Comparison of ENCODE assay signal across 8 mouse cellular contexts in the genomic region with DNA sequence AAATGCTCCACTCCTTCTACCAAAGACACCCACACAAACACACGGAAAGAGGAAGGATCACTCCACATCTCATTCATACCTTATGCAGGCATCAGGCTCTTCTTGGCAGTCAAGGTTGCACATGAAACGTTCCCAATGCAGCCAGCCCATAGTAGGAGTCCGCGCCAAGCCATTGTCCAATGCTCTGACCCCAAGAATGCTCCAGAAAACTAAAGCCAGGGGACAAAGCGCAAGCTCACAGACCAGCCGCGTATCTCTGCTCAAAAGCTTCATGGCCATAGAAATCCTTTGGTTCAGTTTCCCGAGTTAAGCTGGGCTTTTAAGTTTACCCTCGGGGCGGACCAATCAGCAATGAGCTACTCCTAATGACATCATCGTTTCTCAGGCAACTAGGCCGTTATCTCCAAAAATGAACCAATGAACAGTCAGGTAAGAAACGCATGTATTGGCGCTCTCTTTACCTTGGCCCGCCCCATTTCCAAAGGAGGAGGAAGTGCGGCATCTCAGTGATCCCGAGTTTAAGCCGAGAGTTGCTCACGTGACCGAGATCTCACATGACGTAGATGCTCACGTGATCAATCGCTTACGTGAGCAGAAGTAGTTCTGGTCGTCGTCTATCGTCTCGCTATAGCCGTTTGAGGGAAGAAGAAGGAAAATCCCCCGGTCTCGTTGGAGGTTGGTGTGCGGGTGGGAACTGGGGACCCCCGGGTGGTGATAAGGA. TPM values are rescaled to one million over a fixed set of nuclear protein-coding genes. Genes with fewer than 3 reads are reported as not detected.
DNase-seq lines count a peak whose midpoint lies in the region; ATAC-seq and TF ChIP-seq lines count a peak whose summit lies in the region.

Gene Gla (minus strand): TSS at position 467 of the 721 bp plus-strand sequence.
Gene Hnrnph2 (plus strand): TSS at position 521 of the 721 bp plus-strand sequence.

- TF ChIP-seq POLR2A in ES-Bruce4 (IDR thresholded peaks at IDR 0.05; ENCODE audit: insufficient read depth, low read length): no peak

- peak; percentile 93 to 94 for DNase-seq in heart, postnatal 10 days
- DNase-seq in large intestine, adult 2 months (ENCODE audit: low read depth, low spot score): peak; percentile 86
- peak; percentile 89 for DNase-seq in liver, postnatal 0 days
- peak; percentile 84 for DNase-seq in testis, postnatal 10 days (ENCODE audit: low spot score)

- H3K4me2 ChIP-seq in forebrain, embryonic 13.5 days: peak within 1 kb of the TSS; percentile 63
- peak within 1 kb of the TSS; percentile 62 for H3K4me2 ChIP-seq in liver, postnatal 0 days (ENCODE audit: low read depth, low read length)
- H3K4me2 ChIP-seq in neural tube, embryonic 14.5 days (ENCODE audit: low read depth, low read length): peak within 1 kb of the TSS; percentile 54

- no peaks in the 10 kb centered on the region; the same call in 1 of the 2 replicates for H3K36me3 ChIP-seq in ES-Bruce4 (ENCODE audit: control insufficient read depth, insufficient read depth, low read length, poor library complexity, severe bottlenecking)
- H3K36me3 ChIP-seq in forebrain, embryonic 13.5 days (ENCODE audit: poor library complexity, severe bottlenecking): no peaks in the 10 kb centered on the region
- 0 out of 2 replicates have a peak, but pooled peaks cover 4% of the 10 kb centered on the region for H3K36me3 ChIP-seq in liver, postnatal 0 days (replicated peaks; ENCODE audit: insufficient read depth, low read length)
- H3K36me3 ChIP-seq in neural tube, embryonic 14.5 days (ENCODE audit: control insufficient read depth, insufficient read depth, low read length): no peaks in the 10 kb centered on the region

- no peaks in the 10 kb centered on the region for H3K4me1 ChIP-seq in ES-Bruce4 (ENCODE audit: control insufficient read depth, insufficient read depth, low read length)
- peaks cover 24% of the 10 kb centered on the region for H3K4me1 ChIP-seq in forebrain, embryonic 13.5 days
- 0 out of 2 replicates have a peak, but pooled peaks cover 2% of the 10 kb centered on the region for H3K4me1 ChIP-seq in liver, postnatal 0 days (ENCODE audit: insufficient read depth)
- H3K4me1 ChIP-seq in neural tube, embryonic 14.5 days (ENCODE audit: control insufficient read depth, insufficient read depth, low read length): peaks cover 9% of the 10 kb centered on the region; the same call in 1 of the 2 replicates

- intact Hi-C loops in heart, postnatal 10 days (cut with DNase I): loop anchor here (5.0 to 10.0 kb wide), 2 partner anchors 321 to 404 kb away; partner anchors contain the start of gene Zmat1

- peak; percentile 99 for ATAC-seq in cerebellum, adult (ENCODE audit: insufficient number of reproducible peaks, low FRiP score, low TSS enrichment)
- peak; percentile 99 for ATAC-seq in forebrain, embryonic 13.5 days
- ATAC-seq in liver, postnatal 0 days: peak; percentile 99
- peak; percentile 98 for ATAC-seq in neural tube, embryonic 14.5 days (ENCODE audit: low read depth)

- no peaks in the 10 kb centered on the region for H3K9me3 ChIP-seq in ES-Bruce4 (replicated peaks; ENCODE audit: control insufficient read depth, insufficient read depth, low read length, poor library complexity, severe bottlenecking)
- H3K9me3 ChIP-seq in forebrain, embryonic 13.5 days (replicated peaks): no peaks in the 10 kb centered on the region
- H3K9me3 ChIP-seq in liver, postnatal 0 days (ENCODE audit: low read length): no peaks in the 10 kb centered on the region
- H3K9me3 ChIP-seq in neural tube, embryonic 14.5 days (ENCODE audit: control insufficient read depth, low read length): no peaks in the 10 kb centered on the region

- TF ChIP-seq CTCF in ES-Bruce4 (IDR thresholded peaks at IDR 0.05; ENCODE audit: low read depth, low read length): no peak
- no peak for TF ChIP-seq CTCF in liver, postnatal 0 days (IDR thresholded peaks at IDR 0.05; ENCODE audit: low read depth)

- H3K27ac ChIP-seq in ES-Bruce4 (ENCODE audit: insufficient read depth, low read length): peak within 1 kb of the TSS; percentile 80; the same call in 1 of the 2 replicates
- H3K27ac ChIP-seq in forebrain, embryonic 13.5 days: peak within 1 kb of the TSS; percentile 90
- peak within 1 kb of the TSS; percentile 91 for H3K27ac ChIP-seq in liver, postnatal 0 days (ENCODE audit: low read depth)
- peak within 1 kb of the TSS; percentile 91 for H3K27ac ChIP-seq in neural tube, embryonic 14.5 days (ENCODE audit: low read depth, low read length)

- H3K9ac ChIP-seq in ES-Bruce4 (ENCODE audit: low read depth, poor library complexity, severe bottlenecking): peak within 1 kb of the TSS; percentile 92
- H3K9ac ChIP-seq in forebrain, embryonic 13.5 days: peak within 1 kb of the TSS; percentile 65
- H3K9ac ChIP-seq in liver, postnatal 0 days (replicated peaks): peak within 1 kb of the TSS; percentile 75
- peak within 1 kb of the TSS; percentile 56 for H3K9ac ChIP-seq in neural tube, embryonic 14.5 days (replicated peaks; ENCODE audit: low read depth, low read length)

- peak within 1 kb of the TSS; percentile 97 for H3K4me3 ChIP-seq in ES-Bruce4 (ENCODE audit: low read depth, low read length)
- peak within 1 kb of the TSS; percentile 53 for H3K4me3 ChIP-seq in forebrain, embryonic 13.5 days
- H3K4me3 ChIP-seq in liver, postnatal 0 days (ENCODE audit: low read depth, low read length): peak within 1 kb of the TSS; percentile 74
- peak within 1 kb of the TSS; percentile 51 for H3K4me3 ChIP-seq in neural tube, embryonic 14.5 days (ENCODE audit: low read depth, low read length)

- 16% methylated on average over 33 of the region's 33 CpGs for WGBS in forebrain, embryonic 13.5 days
- WGBS in large intestine, adult 2 months: 17% methylated on average over 33 of the region's 33 CpGs
- 17% methylated on average over 33 of the region's 33 CpGs for WGBS in liver, postnatal 0 days (ENCODE audit: insufficient replicate concordance)
- WGBS in neural tube, embryonic 14.5 days: 17% methylated on average over 33 of the region's 33 CpGs

- no peaks in the 10 kb centered on the region for H3K27me3 ChIP-seq in ES-Bruce4 (ENCODE audit: control insufficient read depth, insufficient read depth, low read length, poor library complexity, severe bottlenecking)
- no peaks in the 10 kb centered on the region for H3K27me3 ChIP-seq in forebrain, embryonic 13.5 days
- no peaks in the 10 kb centered on the region for H3K27me3 ChIP-seq in liver, postnatal 0 days (ENCODE audit: insufficient read depth, low read length)
- H3K27me3 ChIP-seq in neural tube, embryonic 14.5 days (ENCODE audit: control insufficient read depth, insufficient read depth, low read length): no peaks in the 10 kb centered on the region

- 0 out of 2 replicates have a peak, but pooled peaks have one; percentile 21 for TF ChIP-seq EP300 in ES-Bruce4 (IDR thresholded peaks at IDR 0.05; ENCODE audit: insufficient read depth, low read depth, low read length)
- 0 out of 2 replicates have a peak, but pooled peaks have one; percentile 12 for TF ChIP-seq EP300 in liver, postnatal 0 days (IDR thresholded peaks at IDR 0.05; ENCODE audit: low read depth)

RNA-seq across cellular contexts. Expression of gene Gla, which starts in this region (rescaled TPM):
- 8.1 and 8.8 TPM in 2 replicates for polyA plus RNA-seq in ES-Bruce4 (2011; ENCODE audit: insufficient read depth, insufficient read length, low read depth, missing spikeins)
- polyA plus RNA-seq in forebrain, embryonic 13.5 days (2015; fragmentation: Nextera tagmentation; extraction: Ambion mirVana): 3.6 and 4.2 TPM in 2 replicates
- 1 to 10 TPM; 2.2 to 2.4 TPM for total RNA-seq in heart, postnatal 10 days (2021)
- 3.9 and 4.1 TPM in 2 replicates for polyA plus RNA-seq in large intestine, adult 2 months (2012; rRNA removed)
- polyA plus RNA-seq in liver, postnatal 0 days (2015; fragmentation: Nextera tagmentation; extraction: Ambion mirVana): 2.8 and 3.2 TPM in 2 replicates
- 2.3 and 3.2 TPM in 2 replicates for polyA plus RNA-seq in neural tube, embryonic 14.5 days (2014; fragmentation: Nextera tagmentation; extraction: Ambion mirVana)

RNA-seq across cellular contexts. Expression of gene Hnrnph2, which starts in this region (rescaled TPM):
- polyA plus RNA-seq in ES-Bruce4 (2011; ENCODE audit: insufficient read depth, insufficient read length, low read depth, missing spikeins): 114 and 125 TPM in 2 replicates
- 204 and 206 TPM in 2 replicates for polyA plus RNA-seq in forebrain, embryonic 13.5 days (2015; fragmentation: Nextera tagmentation; extraction: Ambion mirVana)
- 10 to 100 TPM; 91.6 to 94.5 TPM for total RNA-seq in heart, postnatal 10 days (2021)
- polyA plus RNA-seq in large intestine, adult 2 months (2012; rRNA removed): 9.3 and 11.9 TPM in 2 replicates
- 50.6 and 55.7 TPM in 2 replicates for polyA plus RNA-seq in liver, postnatal 0 days (2015; fragmentation: Nextera tagmentation; extraction: Ambion mirVana)
- 88.0 and 129 TPM in 2 replicates for polyA plus RNA-seq in neural tube, embryonic 14.5 days (2014; fragmentation: Nextera tagmentation; extraction: Ambion mirVana)

Comparison
In these comparisons a context has a peak if more than half of its experiments do, and no peak if none do; other contexts are left out.
1. Peak in every context shown above with its lines: DNase-seq, ATAC-seq, H3K4me3 ChIP-seq and H3K27ac ChIP-seq.